Mouse (Mus musculus): Measurements from ENCODE around the gene Gm21973.
A peak's percentile ranks its signal among the peaks of the same experiment; 100 is the strongest.

Gene Gm21973

DNA sequence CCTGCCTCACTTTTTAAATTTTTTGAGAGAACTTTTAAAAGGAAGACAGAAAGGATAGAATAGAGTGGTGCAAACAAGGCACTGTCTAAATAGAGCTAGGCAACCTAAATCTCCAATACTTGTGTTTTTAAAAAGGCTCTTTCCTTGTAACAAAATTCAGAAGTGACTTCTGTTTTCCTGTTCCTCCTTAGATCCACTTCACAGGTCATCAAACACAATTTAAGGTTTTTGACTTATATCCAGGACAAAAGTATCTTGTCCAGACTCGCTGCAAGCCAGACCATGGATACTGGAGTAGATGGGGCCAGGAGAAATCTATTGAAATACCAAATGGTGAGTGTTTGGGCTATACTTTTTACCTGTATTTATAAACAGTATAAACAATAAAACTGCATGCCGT lies at the start of gene Gm21973:
Gene Gm21973 (plus strand): TSS at position 301 of the 400 bp plus-strand sequence.
- DNase-seq (ENCODE audit: low read depth), result no peak

GRCm38 (mm10) chr15:10276386-10276785 lies 48.8 kb upstream of the Gm21973 start:
- no peak for DNase-seq (ENCODE audit: low read depth)

DNA sequence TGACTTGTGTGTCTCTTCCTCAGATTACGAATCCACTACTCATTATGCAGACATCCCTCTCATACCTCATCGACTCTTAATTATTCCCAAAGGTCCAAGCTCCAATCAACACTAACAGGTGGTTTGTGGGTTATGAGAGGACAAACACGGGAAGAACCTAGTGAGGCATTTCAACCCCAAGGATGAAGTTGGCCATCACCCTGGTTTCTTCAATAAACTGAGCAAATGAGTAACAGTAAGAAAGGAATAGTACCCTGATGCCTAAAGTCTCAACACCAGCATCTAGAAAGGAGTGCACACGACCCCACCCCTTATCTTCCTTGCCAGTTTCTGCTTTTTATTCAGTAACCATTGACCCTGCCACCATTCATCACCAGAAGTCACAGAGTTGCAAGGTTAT lies 47.7 kb upstream of the Gm21973 start:
- DNase-seq (ENCODE audit: low read depth), result no peak

DNA sequence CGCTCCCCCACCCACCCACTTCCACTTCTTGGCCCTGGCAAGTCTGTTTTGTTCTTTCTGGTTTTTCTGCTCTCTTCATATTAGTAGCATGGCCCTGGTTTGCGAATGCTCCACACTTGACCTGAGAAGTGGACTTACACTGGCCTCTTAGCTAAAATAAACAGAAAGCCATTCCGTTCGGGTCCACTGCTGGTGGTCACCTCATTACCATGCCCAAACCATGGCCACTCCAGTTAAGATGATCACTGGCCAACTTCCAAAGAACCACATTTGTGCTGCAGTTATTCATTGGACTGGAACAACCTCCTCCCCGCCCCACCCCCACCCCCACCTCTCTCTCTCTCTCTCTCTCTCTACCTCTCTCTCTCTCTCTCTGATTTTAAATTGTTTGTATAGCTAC lies 43.6 kb upstream of the Gm21973 start:
- no peak for DNase-seq (ENCODE audit: low read depth)

- no peak for DNase-seq (ENCODE audit: low read depth)
Measured at GRCm38 (mm10) chr15:10283661-10284060, 41.5 kb upstream of the Gm21973 start.

DNA sequence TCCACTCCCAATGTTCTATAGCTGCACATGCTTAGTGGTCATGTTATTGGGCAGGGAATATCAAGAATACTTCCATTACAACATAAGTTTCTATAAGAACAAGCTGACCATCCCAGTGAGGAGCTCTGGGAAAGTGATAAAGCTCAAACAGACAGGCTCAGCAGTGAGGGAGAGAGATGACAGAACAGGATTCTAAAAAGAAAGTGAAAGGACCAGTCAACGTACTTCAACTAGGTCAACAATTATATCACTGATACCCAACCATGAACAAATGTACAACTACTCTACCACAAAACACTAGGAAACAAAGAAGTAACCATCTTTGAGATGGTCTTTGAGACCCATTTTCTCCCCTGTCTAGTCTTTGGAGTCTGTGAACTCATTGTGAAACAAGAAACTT lies 28.6 kb upstream of the Gm21973 start:
- DNase-seq (ENCODE audit: low read depth), result no peak

- DNase-seq (ENCODE audit: low read depth), result no peak
Measured at GRCm38 (mm10) chr15:10298058-10298457, 27.1 kb upstream of the Gm21973 start.

DNA sequence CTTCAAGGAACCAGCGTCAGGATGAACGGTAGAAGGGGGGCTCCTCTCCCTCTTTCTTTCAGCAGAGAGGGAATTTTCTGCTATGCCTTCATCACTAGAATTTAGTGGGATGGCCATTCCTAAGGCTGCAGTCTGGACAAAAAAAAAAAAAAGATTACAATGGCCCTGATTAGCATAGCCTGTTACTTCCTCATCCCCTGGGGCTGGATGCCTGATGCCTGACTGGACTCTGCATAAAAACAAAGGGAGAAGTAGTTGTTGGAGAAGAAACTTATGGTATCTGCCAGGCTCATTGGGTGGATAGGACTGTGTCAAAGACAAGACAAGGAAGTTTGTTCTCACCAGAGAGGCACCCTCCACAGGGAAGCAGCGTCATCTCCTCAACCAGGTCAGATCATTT lies 25.7 kb upstream of the Gm21973 start:
- no peak for DNase-seq (ENCODE audit: low read depth)

DNA sequence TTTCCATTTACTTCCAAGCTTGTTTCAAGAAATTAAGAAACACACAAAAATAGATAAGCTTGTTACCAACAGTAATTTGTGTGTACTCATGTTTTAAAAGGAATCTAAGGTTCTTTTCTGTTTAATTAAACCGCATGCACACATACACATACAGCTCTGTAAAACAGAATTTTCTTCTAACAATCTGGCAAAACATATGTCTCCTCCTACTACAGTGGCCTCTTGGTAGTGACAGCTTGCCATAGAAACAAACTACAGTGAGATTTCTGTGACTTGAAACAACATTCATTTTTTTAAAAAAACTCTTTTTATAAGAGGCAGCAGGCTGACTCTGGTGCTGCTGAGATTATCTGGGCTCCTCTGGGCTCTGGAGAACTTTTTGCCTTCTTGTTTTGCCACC lies 18.7 kb upstream of the Gm21973 start:
- DNase-seq (ENCODE audit: low read depth), result no peak

DNA sequence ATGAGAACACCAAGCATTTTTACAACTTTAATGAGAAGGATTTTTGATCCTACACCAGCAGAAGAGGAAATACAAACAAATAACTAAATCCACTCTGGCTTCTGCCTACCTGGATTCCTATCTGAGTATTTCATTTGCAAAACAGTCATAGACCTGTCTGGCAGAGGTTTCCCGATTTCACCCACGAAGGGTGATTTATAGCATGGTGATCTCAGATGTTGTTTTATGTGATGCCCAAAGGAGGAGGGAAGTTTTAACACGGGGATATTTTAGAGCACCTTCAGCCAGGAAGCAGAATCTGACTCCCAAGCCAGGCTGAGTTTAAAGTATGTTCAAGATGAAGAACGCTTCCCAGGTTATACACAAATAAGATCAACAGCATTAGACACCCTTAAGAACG lies 13.4 kb upstream of the Gm21973 start:
- no peak for DNase-seq (ENCODE audit: low read depth)

DNA sequence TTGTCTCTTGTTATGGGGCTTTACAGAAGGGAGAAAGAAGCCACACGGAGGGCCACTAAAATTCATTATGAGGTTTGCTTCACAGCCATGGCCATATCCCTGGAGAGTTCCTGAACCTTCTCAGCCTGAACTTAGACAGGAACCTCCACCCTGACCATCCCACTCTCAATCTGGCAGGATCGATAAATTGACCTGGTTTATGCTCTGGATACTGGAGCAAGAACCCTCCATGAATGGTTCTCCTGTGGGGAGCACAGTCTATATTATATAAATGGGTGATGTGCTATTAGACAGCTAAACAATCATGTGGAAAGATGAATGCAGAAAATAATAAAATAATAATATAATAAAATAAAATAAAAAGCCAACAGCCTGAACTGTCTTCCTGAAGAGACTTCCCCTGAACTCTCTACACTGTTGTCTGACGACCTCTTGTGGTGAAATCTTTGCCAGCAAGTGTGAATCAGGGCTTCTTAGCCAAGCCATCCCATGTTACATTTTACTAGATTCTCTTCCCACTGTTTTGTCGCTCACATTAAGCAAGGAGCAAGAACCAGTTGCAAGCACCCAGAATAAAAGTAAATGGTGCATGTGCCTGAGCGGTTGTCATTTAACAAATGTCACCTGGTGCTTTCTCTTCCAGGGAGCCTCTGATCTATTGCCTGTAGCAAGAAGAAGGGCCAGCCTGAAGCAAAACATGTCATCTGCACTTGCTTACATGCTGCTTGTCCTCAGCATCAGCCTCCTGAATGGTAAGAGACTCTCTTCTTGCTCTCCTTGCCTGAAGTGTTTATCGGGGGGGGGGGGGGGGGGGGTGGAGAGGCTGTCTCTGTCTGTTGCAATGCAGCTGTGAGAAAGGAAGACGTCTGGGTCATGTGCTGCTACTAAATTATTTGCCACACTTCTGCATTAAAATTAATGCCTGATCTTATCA lies 11.4 kb upstream of the Gm21973 start:
- peak; percentile 64 for DNase-seq (ENCODE audit: low read depth)

- DNase-seq (ENCODE audit: low read depth), result no peak
Measured at GRCm38 (mm10) chr15:10330626-10331025, 5.4 kb downstream of the Gm21973 start.

DNA sequence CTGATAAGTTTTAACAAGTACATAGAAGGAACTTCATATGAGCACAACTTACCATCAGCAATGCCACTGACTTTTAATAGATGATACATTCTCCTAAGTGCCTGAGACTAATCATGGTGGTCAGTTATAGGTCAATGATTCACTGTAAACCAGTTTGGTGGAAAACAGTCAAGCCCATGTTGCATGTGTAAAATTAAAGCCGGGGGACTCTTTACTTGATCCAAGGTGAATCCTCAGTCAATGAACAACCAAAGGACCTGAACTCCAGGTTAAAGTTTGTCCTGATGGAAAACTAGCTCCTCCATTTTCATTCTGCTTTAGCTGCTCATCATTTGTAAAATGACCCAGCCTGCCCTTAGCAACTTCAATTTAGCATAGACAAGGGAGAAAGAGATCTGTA lies 7.4 kb downstream of the Gm21973 start:
- DNase-seq (ENCODE audit: low read depth), result no peak

- DNase-seq (ENCODE audit: low read depth), result peak; percentile 51
Measured at GRCm38 (mm10) chr15:10338606-10339005, 13.4 kb downstream of the Gm21973 start.

DNA sequence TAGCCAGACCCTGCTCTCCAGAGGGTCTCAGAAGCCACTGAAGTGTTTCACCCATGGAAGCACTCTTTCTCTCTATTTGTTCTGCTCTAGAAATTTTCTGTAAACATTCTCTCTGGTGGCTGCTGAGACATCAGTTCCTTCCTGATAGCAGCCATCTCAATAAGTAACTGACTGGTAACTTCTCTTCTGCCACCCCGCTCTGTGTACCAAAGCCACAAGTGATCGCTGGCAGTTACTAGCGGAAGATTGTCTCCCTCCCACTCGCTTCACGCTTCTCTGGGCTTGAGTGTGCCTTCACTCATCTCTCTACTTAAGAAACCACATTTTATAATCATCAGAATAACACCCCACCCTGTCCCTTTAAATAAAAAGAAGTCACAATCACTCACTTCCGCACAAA lies 21.9 kb downstream of the Gm21973 start:
- DNase-seq (ENCODE audit: low read depth), result no peak

- no peak for DNase-seq (ENCODE audit: low read depth)
Measured at GRCm38 (mm10) chr15:10358039-10358948, 33.1 kb downstream of the Gm21973 start, which contains the start of gene Agxt2. Agxt2 (plus strand) TSS chr15:10358532.

DNA sequence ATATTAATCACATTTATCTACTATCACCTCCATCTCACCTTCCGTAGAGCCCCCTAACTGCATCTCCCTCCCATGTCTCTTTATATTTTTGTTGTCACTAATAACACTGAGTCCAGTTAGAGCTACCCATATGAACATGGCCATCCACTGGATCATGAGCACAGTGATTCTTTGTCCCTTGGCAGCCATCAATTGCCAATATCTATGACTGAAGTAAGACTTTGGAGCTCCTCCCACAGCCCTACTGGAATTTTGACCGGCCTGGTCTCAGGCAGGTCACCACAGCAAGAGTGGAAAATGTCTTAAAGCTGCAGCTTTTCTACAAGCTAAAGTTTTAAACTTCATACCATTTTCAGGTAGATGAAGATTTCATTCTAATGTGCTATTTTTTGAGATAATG lies 41.2 kb downstream of the Gm21973 start:
- no peak for DNase-seq (ENCODE audit: low read depth)

DNA sequence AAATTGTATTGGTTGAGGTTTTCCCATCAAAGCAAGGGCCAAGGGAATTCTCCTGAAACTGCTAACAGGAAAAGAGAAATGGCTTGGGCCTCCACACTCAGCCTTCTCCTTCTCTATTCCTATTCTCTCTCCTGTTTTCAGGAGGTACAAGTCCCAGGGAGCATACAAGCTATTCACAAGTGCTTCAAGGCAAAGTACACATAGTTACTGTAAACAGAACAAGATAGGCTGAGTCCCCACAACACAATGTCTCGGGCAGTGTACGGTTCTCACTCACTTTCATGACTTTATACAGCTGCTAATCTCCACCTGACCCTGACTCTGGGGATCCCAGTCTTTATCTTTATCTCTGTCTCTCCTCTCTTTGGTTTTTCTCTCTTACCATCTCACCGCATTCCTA lies 50.2 kb downstream of the Gm21973 start:
- DNase-seq (ENCODE audit: low read depth), result no peak

DNA sequence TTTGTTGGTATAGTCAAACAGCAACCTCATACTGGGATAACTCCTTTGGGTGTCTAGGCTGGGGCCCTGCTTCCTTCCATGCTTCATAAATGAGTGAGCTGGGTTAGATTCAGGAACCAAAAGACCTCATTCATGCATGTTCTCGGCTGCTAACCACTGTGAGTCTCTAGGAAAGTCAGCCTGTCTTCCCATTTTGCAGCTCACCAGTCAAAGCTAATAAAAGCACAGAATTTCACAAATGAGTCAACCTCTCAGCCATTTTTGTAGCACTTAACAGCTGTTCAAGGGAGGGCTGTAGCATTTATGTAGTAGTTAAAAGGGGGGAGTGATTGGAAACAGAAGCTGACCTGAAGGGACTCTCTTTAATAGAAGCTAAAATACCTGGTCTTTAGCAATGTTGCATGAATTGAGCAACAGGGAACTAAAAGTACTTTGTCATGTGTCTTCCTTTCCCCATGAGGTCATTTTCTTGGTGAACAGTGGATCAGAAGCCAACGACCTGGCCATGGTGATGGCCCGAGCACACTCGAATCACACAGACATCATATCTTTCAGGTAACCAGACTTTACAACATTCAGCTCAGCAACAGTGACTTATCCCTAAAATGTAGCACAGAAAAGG lies 53.3 kb downstream of the Gm21973 start:
- no peak for DNase-seq (ENCODE audit: low read depth)

DNA sequence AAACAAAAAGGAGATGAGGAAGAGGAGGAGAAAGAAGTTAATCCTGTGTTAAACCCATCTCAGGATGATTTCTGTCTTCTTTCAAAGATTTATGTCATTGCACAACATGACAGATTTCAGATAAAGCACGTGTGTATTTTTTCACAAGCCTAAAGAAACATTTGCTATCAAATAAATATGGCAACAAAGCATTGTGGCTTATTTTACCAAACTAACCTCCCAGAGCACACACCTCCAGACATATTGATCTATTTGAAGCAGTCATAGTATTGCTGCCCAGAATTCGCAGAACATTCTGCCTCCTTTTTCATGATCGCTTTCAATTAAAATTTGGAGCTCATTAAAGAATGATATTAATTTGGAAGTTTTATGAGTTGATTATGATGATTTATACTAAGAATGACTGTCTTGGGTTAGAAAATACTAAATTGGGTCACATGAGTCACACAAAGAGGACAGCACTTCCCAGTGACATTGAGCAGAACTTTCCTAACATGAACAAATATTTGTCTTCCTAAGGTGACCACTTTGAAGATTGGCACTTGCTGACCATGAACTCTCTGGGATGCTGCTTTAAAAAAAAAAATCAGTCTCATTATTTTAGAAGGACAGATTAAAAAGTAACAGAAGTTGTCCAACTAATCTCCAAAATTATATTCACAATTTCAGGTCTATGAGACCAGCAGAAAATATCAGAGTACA lies 54.7 kb downstream of the Gm21973 start:
- no peak for DNase-seq (ENCODE audit: low read depth)

GRCm38 (mm10) chr15:10387263-10387662 lies 62.1 kb downstream of the Gm21973 start:
- DNase-seq (ENCODE audit: low read depth), result no peak

- DNase-seq (ENCODE audit: low read depth), result peak; percentile 22
Measured at GRCm38 (mm10) chr15:10399795-10400194, 74.6 kb downstream of the Gm21973 start.
